Mouse (Mus musculus) liver, adult 2 months (tissue): Measurements from ENCODE around the gene Rrnad1.

Source experiments
- CTCF ChIP-seq: fragments of 200-500 bp; IDR thresholded peaks from 2 replicates; pipeline ENCODE4 v1.5.1; 2011; ENCODE audit warnings: low read depth, low read length, control low read depth
- POLR2A ChIP-seq: fragments of 200-500 bp; IDR thresholded peaks from 2 replicates; pipeline ENCODE4 v1.6.1; 2011; ENCODE audit warnings: low read length, control low read depth; ENCODE audit not compliant: insufficient read depth; ENCODE audit errors: extremely low read depth

DNA sequence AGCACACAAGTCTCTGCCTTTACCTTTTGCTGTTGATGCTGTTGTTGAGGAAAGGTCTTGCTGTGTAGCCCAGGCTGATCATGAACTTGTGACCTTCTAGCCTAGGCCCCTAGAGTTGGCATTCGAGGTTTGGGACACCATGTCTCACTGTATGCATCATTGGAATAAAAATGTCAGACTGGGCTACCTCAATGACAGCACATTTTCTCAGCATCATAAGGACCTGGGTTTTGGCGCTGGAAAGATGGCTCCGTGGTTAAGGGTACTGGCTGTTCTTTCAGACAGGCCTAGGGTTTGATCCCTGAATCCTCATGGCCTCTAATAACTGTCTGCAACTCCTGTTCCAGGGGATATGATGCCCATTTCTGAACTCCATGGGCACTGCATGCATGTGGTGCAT is 30.7 kb downstream of the Rrnad1 start:
- TF ChIP-seq POLR2A (no peak), CTCF (no peak)
